Mouse (Mus musculus) hindbrain, embryonic 11.5 days (tissue): ENCODE measurements at regions not wholly inside any gene's neighbourhood (a gene's known extent, or its start where the extent isn't known, plus 50 kb on each side); places are given as distances from the start of the nearest gene placed in this dataset.

Source experiments
- ATAC-seq: fragments of 200-750 bp; cut with Nextera tagmentation; 2 replicates; pipeline ENCODE4 v1.8.0; 2017; ENCODE audit warnings: mild to moderate bottlenecking, moderate TSS enrichment, moderate library complexity; ENCODE audit not compliant: low FRiP score
- DNase-seq: peaks from one replicate; pipeline ENCODE4 v3.0.0-alpha.2; 2015; ENCODE audit warnings: low spot score
- H3K27ac ChIP-seq: fragments of 300-500 bp; sonication (generic); 2 replicates; pipeline ENCODE4 v1.5.1; 2014; ENCODE audit warnings: mild to moderate bottlenecking, low read depth, low read length
- H3K27me3 ChIP-seq: fragments of 300-500 bp; sonication (generic); 2 replicates; pipeline ENCODE4 v1.6.1; 2014; ENCODE audit warnings: mild to moderate bottlenecking, low read length, moderate library complexity, mixed read lengths; ENCODE audit not compliant: control insufficient read depth, insufficient read depth
- H3K36me3 ChIP-seq: fragments of 300-500 bp; sonication (generic); 2 replicates; pipeline ENCODE4 v1.6.1; 2014; ENCODE audit warnings: mild to moderate bottlenecking, low read length, moderate library complexity, mixed read lengths; ENCODE audit not compliant: control insufficient read depth, insufficient read depth
- H3K4me1 ChIP-seq: fragments of 300-500 bp; sonication (generic); replicated peaks from 2 replicates; pipeline ENCODE4 v1.6.1; 2014; ENCODE audit warnings: low read length, mixed read lengths; ENCODE audit not compliant: control insufficient read depth, insufficient read depth
- H3K4me2 ChIP-seq: fragments of 300-500 bp; sonication (generic); replicated peaks from 2 replicates; pipeline ENCODE4 v1.6.1; 2014; ENCODE audit warnings: mild to moderate bottlenecking, low read depth, low read length
- H3K4me3 ChIP-seq: fragments of 300-500 bp; sonication (generic); 2 replicates; pipeline ENCODE4 v1.5.1; 2014; ENCODE audit warnings: low read depth, low read length
- H3K9ac ChIP-seq: fragments of 300-500 bp; sonication (generic); 2 replicates; pipeline ENCODE4 v1.6.1; 2014; ENCODE audit warnings: low read depth, low read length
- H3K9me3 ChIP-seq: fragments of 300-500 bp; sonication (generic); 2 replicates; pipeline ENCODE4 v1.6.1; 2016; ENCODE audit warnings: low read length; ENCODE audit not compliant: control insufficient read depth
- WGBS: fragments of 180-500 bp; shearing (Covaris S2); extraction: QIAGEN DNeasy Blood & Tissue Kit; methylation state at CpG from one replicate; pipeline ENCODE4 v1.1.7; 2014; 5-methylcytosine and 5-hydroxymethylcytosine counted together

- H3K9me3 ChIP-seq = no peaks in the 10 kb centered on the region
- H3K9ac ChIP-seq = no peak overlapping the region
- DNase-seq (no peak), ATAC-seq (no peak)
- H3K27me3 ChIP-seq = no peaks in the 10 kb centered on the region
- H3K4me1 ChIP-seq = no peaks in the 10 kb centered on the region
- H3K4me3 ChIP-seq = no peak overlapping the region
- WGBS = 75% methylated on average over 4 of the region's 4 CpGs
- H3K27ac ChIP-seq = no peak overlapping the region
- H3K4me2 ChIP-seq = no peak overlapping the region
- H3K36me3 ChIP-seq = no peaks in the 10 kb centered on the region
Observed at GRCm38 (mm10) chrX:77391760-77392446, 118.9 kb upstream of the Tbl1x start.

- H3K36me3 ChIP-seq = no peaks in the 10 kb centered on the region
- DNase-seq (no peak), ATAC-seq (no peak)
- no peaks in the 10 kb centered on the region for H3K9me3 ChIP-seq
- WGBS = 93% methylated on average over 3 of the region's 3 CpGs
- H3K4me2 ChIP-seq = no peak overlapping the region
- H3K27ac ChIP-seq = no peak overlapping the region
- no peaks in the 10 kb centered on the region for H3K27me3 ChIP-seq
- no peak overlapping the region for H3K4me3 ChIP-seq
- H3K4me1 ChIP-seq = no peaks in the 10 kb centered on the region
- no peak overlapping the region for H3K9ac ChIP-seq
Observed at GRCm38 (mm10) chrX:77406896-77407295, 103.9 kb upstream of the Tbl1x start.

GRCm38 (mm10) chrX:77407925-77408324 is 102.9 kb upstream of the Tbl1x start:
- 76% methylated on average over 3 of the region's 3 CpGs for WGBS
- Histone ChIP-seq H3K4me1 (no peaks in the 10 kb centered on the region), H3K27ac (no peak overlapping the region), H3K9ac (no peak overlapping the region), H3K4me3 (no peak overlapping the region), H3K9me3 (no peaks in the 10 kb centered on the region), H3K27me3 (no peaks in the 10 kb centered on the region), H3K36me3 (no peaks in the 10 kb centered on the region), H3K4me2 (no peak overlapping the region)
- ATAC-seq (no peak), DNase-seq (no peak)

- 69% methylated on average over 7 of the region's 7 CpGs for WGBS
- Histone ChIP-seq H3K4me1 (no peaks in the 10 kb centered on the region), H3K27me3 (no peaks in the 10 kb centered on the region), H3K9me3 (no peaks in the 10 kb centered on the region), H3K36me3 (no peaks in the 10 kb centered on the region), H3K4me3 (no peak overlapping the region), H3K9ac (no peak overlapping the region), H3K27ac (no peak overlapping the region), H3K4me2 (no peak overlapping the region)
- ATAC-seq (no peak), DNase-seq (no peak)
Observed at GRCm38 (mm10) chrX:77409370-77409769, 101.4 kb upstream of the Tbl1x start.

- ATAC-seq = no peak
- no peaks in the 10 kb centered on the region for H3K4me1 ChIP-seq
- no peak overlapping the region for H3K4me2 ChIP-seq
- DNase-seq = no peak
- H3K9me3 ChIP-seq = no peaks in the 10 kb centered on the region
- H3K4me3 ChIP-seq = no peak overlapping the region
- no peaks in the 10 kb centered on the region for H3K36me3 ChIP-seq
- H3K27me3 ChIP-seq = no peaks in the 10 kb centered on the region
- H3K27ac ChIP-seq = no peak overlapping the region
- H3K9ac ChIP-seq = no peak overlapping the region
Observed at GRCm38 (mm10) chrX:77410812-77411211, 100.0 kb upstream of the Tbl1x start.

- DNase-seq = no peak
- H3K9ac ChIP-seq = no peak overlapping the region
- no peak for ATAC-seq
- H3K9me3 ChIP-seq = no peaks in the 10 kb centered on the region
- H3K4me3 ChIP-seq = no peak overlapping the region
- no peak overlapping the region for H3K27ac ChIP-seq
- no peak overlapping the region for H3K4me2 ChIP-seq
- no peaks in the 10 kb centered on the region for H3K27me3 ChIP-seq
- H3K36me3 ChIP-seq = no peaks in the 10 kb centered on the region
- no peaks in the 10 kb centered on the region for H3K4me1 ChIP-seq
Observed at GRCm38 (mm10) chrX:77414156-77414555, 96.7 kb upstream of the Tbl1x start.

- DNase-seq = no peak
- Histone ChIP-seq H3K4me2 (no peak overlapping the region), H3K9ac (no peak overlapping the region), H3K9me3 (no peaks in the 10 kb centered on the region), H3K4me3 (no peak overlapping the region), H3K27me3 (no peaks in the 10 kb centered on the region), H3K36me3 (no peaks in the 10 kb centered on the region), H3K4me1 (no peaks in the 10 kb centered on the region), H3K27ac (no peak overlapping the region)
- ATAC-seq = no peak
Observed at GRCm38 (mm10) chrX:77417766-77418165, 93.0 kb upstream of the Tbl1x start.

- Histone ChIP-seq H3K27me3 (no peaks in the 10 kb centered on the region), H3K36me3 (no peaks in the 10 kb centered on the region), H3K9me3 (no peaks in the 10 kb centered on the region), H3K9ac (no peak overlapping the region), H3K27ac (no peak overlapping the region), H3K4me2 (no peak overlapping the region), H3K4me3 (no peak overlapping the region), H3K4me1 (no peaks in the 10 kb centered on the region)
- DNase-seq (no peak), ATAC-seq (no peak)
- 59% methylated on average over 2 of the region's 2 CpGs for WGBS
Observed at GRCm38 (mm10) chrX:77422206-77422605, 88.6 kb upstream of the Tbl1x start.

- Histone ChIP-seq H3K27me3 (no peaks in the 10 kb centered on the region), H3K9ac (no peak overlapping the region), H3K36me3 (no peaks in the 10 kb centered on the region), H3K4me1 (no peaks in the 10 kb centered on the region), H3K4me2 (no peak overlapping the region), H3K9me3 (no peaks in the 10 kb centered on the region), H3K4me3 (no peak overlapping the region), H3K27ac (no peak overlapping the region)
- DNase-seq (no peak), ATAC-seq (no peak)
- WGBS = 91% methylated on average over 3 of the region's 3 CpGs
Observed at GRCm38 (mm10) chrX:77424792-77425727, 85.8 kb upstream of the Tbl1x start.
